Mouse (Mus musculus) lung, adult 10 weeks (tissue): ENCODE results near the gene Csnk1e. TPM values are rescaled to one million over a fixed set of nuclear protein-coding genes. Genes with fewer than 3 reads are reported as not detected.

Experiments used
- polyA plus RNA-seq: library from polyadenylated mRNA; stranded (reverse); fragments of 350-450 nt; fragmentation: Illumina TruSeq; extraction: RNeasy Lipid Tissue Mini Kit (QIAGEN cat#74804); gene quantifications from one replicate; pipeline ENCODE4 v1.2.3, GENCODE M21; 2014; ENCODE audit warnings: low read depth, low replicate concordance; ENCODE audit not compliant: insufficient read depth

Gene Csnk1e
- polyA plus RNA-seq: 43.2 TPM

DNA sequence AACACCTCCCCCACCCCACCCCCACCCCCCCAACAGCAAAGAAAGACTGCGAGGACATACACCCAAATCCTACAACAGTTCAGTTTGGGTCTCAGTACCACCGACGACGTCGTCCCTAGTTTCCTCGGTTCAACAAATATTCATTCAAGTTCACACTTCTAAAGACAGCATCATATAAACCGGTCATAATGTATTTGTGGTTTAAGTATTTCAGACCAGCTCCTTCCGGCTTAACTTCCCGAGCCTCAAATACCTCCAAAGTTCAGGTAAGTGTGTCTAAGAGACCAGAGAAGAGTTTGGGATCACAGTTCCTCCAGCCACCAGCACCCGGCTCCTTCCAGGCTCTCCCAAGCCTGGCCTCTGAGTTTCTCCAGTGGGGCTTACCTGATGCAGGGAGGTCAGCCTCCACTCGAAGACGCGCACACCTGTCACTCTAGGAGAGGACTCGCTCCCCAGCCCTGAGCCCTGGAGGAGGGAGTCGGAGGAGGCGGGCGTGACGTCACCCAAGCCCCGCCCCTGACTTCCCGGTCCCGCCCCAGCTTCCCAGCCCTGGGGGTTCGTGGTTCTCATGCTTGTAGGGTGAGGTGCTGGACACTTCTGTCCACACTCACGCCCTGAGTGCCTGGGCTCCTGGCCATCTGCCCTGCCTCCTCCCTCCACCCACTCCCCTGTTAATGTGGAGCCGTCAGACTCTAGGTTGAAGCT, at the start of gene Csnk1e:
Gene Csnk1e (minus strand): TSS at position 461 of the 705 bp plus-strand sequence.

DNA sequence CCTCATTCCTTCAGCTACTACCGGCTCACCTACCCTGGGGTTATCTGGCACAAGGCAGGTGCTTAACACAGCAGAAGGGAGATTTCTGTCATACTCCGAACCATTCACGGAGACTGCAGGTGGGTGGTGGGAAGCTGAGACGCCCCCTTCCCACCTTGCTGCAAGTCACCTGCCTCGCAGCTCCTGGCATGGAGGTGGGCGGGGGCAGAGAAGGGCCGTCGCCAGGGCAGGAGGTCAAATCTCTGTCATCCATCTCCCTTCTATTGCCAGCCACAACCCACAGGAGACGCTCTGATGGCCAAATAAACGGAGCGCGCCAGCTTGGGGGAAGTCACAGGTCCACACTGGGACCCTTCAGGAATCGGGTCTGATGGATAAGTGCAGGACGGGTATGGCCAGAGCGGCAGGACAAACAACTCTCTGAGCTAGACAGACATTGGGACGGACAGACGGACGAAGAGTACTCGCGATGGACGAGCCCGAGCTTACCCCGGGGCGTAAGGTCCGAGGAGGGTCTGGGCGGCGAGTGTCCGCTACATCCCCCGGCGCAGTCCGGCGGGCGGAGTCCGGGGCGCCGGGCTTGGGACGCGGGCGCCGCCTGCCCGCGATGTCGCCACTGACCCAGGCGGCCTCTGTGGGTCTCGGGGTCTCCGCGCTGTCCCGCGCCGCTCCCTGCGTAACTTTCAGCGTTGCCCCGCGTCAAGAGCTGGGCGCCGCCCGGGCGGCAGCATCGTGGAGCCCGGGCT, 49.5 kb upstream of the Csnk1e start, which contains the start of gene Kcnj4:
Gene Kcnj4 (minus strand): TSS at position 535 of the 746 bp plus-strand sequence.

DNA sequence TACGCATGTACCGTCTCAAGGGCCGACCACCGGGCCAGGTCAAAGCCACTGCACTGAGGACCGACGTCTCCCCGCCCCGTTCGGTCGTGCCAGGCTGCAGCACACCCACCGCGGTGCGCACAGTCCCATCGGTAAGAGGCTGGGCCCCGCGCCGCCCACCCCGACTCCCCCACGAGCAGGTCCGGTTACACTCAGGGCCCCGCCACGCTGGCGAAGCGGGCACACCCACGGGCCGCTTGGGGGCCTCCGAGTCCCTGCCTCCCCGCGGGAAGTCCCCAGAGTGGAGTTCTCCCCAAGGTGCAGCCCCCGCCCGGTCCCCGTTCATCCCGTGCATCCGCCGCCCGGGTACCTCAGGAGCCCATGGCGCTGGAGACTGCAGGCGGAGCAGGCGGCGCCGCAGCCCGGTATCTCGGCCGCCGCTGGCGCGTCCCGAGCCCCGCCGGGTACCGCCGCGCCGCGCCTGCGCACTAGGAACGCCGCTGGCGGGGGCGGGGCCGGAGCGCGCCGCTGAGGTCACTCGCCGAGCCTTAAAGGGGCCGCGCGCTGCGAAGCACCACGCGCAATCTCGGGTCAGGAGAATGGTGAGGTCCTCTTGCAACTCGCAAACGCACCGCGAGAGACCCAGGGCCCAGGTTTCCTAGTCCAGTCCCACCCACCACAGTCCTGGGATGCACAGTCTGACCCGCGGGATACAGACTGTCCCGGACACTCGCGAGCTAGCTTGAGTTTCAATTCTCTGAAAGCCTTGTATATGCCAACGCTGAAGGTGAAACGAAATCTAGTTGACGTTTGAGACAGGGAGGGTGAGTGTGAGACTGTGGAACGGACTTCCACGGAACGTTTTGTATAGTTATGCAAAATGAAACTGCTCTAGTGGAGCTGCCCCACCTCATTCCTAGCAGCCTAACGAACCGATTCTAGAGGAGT, 52.3 kb downstream of the Csnk1e start, which contains the start of gene Tmem184b:
Gene Tmem184b (minus strand): TSS at position 734 of the 927 bp plus-strand sequence.

Other genes starting within 250 kb of the Csnk1e start
- gene Pick1, start 226.4 kb downstream of the Csnk1e start, polyA plus RNA-seq: 13.2 TPM
- gene Gm49486, start 226.2 kb downstream of the Csnk1e start, polyA plus RNA-seq: 0.14 TPM
- gene Slc16a8, start 200.8 kb downstream of the Csnk1e start, polyA plus RNA-seq: not detected
- 0.62 TPM for gene Baiap2l2, start 170.0 kb downstream of the Csnk1e start, polyA plus RNA-seq
- 6.3 TPM for gene Pla2g6, start 127.2 kb downstream of the Csnk1e start, polyA plus RNA-seq
- 20.4 TPM for gene Maff, start 108.9 kb downstream of the Csnk1e start, polyA plus RNA-seq
- 50.1 TPM for gene Tmem184b, start 52.0 kb downstream of the Csnk1e start, polyA plus RNA-seq
- not detected for gene Kcnj4, start 49.7 kb upstream of the Csnk1e start, polyA plus RNA-seq
- 17.2 TPM for gene Kdelr3, start 60.8 kb upstream of the Csnk1e start, polyA plus RNA-seq
- 82.4 TPM for gene Ddx17, start 91.2 kb upstream of the Csnk1e start, polyA plus RNA-seq
- gene Dmc1, start 149.5 kb upstream of the Csnk1e start, polyA plus RNA-seq: 0.50 TPM
- gene Fam227a, start 203.4 kb upstream of the Csnk1e start, polyA plus RNA-seq: 1.6 TPM
- gene Cby1, start 203.6 kb upstream of the Csnk1e start, polyA plus RNA-seq: 27.9 TPM
- gene Tomm22, start 215.3 kb upstream of the Csnk1e start, polyA plus RNA-seq: 128 TPM
- gene Josd1, start 232.4 kb upstream of the Csnk1e start, polyA plus RNA-seq: 12.8 TPM
- 15.3 TPM for gene Gtpbp1, start 235.3 kb upstream of the Csnk1e start, polyA plus RNA-seq